Mouse (Mus musculus) adrenal gland, adult (tissue): ENCODE results near the gene Mrpl52.

ENCODE experiments used
- DNase-seq, 2 experiments: peaks; one replicate each; pipeline ENCODE4 v3.0.0; 2022 to 2023; ENCODE audit warnings: low spot score in 1 of 2; ENCODE audit not compliant: inconsistent age in 2 of 2

Gene Mrpl52

DNA sequence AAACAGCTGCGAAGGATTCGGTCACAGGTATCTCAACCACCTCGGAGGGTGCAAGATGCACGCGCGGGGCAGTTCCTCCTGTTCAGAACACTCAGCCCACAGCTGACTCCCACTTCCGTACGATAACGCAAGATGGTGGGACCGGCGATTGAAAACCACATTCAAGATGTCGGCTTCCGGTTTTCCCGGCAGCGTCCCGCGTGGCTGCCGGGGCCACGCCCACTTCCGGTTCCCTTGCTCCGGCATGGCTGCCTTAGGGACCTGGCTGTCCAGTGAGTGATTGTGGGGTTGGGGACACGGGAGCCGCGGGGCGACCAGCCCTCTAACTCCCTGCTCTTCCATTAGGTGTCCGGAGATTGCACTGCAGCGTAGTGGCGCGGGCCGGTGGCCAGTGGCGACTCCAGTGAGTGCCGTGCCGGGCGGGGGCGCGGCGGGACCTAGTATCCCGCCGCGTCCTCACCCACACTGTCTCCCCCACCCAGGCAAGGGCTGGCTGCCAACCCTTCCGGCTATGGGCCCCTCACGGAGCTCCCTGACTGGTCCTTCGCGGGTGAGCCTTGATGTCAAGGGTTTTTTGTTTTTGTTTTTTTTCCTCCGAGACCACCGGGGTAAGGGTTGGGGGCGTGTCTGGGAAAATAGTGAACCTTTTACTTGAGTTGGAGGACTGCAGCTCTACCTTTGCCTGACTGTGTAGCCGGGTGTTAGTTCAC, at the start of gene Mrpl52:
Gene Mrpl52, plus strand, starts transcription at position 221 of the 710 bp plus-strand sequence.
- peak; percentile 95 to 98 for DNase-seq

DNA sequence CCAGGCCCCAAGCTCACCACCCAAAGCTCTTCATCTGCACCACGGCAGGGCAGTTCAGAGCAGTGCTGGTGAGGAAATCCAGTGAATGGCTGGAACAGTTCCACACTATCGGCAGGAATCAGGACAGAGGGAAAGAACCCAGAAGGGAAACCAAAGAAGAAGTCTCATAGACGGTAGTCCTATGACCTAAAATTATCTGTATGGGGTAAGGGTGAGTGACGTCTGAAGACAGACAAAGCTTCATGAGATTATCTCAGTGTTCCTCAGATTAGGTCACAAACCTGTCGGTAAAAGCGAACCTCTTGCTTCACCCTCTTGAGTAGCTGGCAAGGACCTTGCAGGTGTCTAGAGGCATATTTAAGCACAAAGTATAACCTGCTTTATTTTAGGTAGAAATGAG, 49.5 kb upstream of the Mrpl52 start:
- no peak for DNase-seq

DNA sequence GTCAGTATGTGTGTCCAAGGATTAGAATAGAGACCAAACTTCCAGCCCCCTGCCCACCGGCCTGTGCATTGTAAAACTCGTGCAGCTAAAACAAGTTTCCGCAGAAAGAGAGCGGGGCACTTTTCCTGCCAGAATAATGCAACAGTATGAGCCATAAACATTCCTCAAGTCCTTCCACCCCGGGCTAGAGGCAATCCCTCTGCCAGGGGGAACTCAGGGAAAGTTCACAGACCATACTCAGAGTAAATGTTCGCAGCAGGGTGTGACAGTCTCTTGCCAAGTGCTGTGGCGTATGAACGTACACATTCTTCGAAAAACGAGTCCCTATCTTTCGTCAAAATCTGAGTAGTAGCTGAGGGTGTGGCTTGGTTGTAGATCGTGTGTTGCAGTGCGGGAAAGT, 47.1 kb upstream of the Mrpl52 start:
- no peak for DNase-seq

- no peak for DNase-seq
Observed at GRCm38 (mm10) chr14:54380616-54381015, 46.1 kb upstream of the Mrpl52 start.

DNA sequence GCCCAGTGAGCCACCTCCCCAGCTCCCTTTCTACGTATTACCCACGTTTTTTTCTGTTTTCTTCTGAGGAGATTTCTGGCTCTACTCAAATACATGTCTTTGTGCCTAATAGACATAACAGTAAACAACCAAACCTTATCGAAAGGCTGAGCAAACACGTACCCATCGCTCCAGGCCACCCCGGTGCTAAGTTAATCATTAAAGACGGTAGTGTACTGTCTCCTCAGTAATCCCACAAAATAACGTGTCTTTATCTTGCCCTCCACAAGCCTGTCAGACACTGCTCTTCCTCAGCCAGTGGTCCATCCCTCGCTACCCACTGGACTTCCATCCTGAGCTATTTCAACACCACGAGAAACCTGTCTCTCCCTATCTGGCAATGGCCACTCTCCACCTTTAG, 44.9 kb upstream of the Mrpl52 start:
- DNase-seq = no peak

GRCm38 (mm10) chr14:54382641-54383040, 44.1 kb upstream of the Mrpl52 start:
- no peak for DNase-seq

GRCm38 (mm10) chr14:54383355-54383771, 43.3 kb upstream of the Mrpl52 start:
- peak in 1 of 2 experiments; percentile 35 for DNase-seq

DNA sequence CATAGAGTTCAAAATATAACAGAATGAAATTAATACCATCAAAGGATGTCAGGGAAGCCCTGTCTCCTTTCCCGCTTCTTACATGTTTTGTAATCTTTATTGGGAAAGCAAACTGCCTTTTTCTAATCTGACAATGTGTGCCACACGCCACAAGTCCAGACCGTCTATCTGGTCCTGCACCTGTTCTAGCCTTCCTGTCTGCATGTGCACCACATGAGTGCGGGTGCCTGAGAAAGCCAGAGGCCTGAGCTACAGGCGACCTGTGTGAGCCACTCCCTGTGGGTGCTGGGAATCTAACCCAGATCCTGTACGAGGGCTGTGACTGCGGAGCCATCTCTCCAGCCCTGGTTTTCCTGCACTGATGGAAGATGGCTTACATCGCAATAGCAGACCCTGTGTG, 42.3 kb upstream of the Mrpl52 start:
- no peak for DNase-seq

- no peak for DNase-seq
Observed at GRCm38 (mm10) chr14:54385968-54386618, 40.6 kb upstream of the Mrpl52 start.

GRCm38 (mm10) chr14:54387546-54387945, 39.2 kb upstream of the Mrpl52 start:
- no peak for DNase-seq

DNA sequence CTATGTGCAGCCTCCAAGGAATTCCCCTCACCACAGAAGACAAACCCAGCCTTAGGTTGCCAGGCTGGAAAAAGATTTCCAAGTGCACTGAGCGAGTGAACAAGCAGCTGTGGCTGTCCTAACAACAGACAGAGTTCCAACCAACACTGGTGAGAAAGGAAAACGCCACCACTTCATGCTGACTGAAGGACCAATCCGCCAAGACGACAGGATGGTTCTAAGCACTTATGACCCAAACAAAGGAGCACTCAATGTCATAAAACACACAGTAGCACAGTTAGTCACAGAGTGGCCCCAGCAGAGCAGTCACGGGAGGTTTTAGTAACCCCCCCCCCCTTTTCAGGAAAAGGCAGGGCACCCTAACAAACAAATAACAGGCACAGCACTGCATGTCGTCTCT, 35.9 kb upstream of the Mrpl52 start:
- DNase-seq = no peak

DNA sequence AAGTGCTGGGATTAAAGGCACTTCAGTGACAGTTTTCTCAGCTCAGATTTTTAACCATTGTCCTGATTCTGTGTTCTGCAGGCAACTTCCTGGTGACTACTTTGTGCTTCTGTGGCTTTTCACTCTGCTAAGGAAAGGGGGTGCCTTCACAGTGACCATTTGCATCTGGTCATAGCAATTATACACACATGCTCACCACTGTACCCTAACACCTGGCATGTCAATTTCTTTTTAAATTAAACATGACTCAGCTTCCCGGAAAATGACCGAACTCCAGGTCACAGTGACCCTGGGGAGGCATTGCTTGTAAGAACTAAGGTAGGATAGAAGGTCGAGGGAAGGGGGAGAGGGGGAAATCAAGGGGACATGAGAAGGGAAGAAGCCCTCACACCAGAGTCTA, 32.9 kb upstream of the Mrpl52 start:
- no peak for DNase-seq

GRCm38 (mm10) chr14:54394309-54394708, 32.4 kb upstream of the Mrpl52 start:
- DNase-seq = no peak

DNA sequence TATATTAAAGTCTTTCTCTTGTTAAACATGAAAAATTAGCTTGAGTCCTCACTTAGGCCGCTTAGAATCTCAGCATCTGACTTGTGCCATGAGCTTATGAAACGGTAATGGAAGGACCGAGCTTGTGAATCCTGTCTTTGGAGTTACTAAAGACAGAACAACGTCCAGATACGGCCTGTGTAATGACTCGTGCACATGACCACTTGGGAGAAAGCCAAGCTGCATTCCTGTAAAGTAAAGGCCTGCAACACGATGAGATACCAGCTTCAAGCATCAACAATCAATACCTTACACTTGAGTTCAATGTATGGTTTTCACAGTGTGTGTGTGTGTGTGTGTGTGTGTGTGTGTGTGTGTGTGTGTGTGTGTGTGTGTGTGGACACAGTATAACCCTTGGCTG, 30.0 kb upstream of the Mrpl52 start:
- DNase-seq = no peak

DNA sequence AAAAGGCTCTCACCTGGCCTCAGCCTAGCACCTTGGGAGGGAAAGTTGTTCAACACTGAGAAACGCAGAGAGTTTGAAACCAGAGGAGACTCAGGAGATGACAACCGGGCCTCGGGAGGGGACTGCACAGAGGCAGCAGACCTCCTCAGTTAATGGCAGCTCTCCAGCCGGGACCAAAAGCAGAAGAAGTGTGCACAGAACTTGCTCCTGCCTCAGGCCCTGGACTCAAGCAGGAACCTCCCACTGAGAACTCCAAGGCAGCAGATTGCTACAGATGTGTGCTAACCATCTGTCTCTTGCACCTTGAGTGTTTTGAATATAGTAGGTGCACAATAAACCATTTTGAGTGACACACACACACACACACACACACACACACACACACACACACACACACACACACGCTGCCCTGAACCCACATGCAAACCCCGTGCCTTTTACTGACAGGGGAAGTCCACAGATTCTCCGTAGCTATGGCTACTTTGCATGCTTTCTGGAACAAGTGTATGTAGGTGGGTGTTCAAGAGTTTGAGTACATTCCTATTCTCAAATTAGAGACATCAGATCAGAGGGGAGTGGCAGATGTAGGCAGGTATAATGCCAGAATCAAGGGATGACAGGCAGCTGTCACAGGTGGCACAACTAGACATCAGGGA, 28.7 kb upstream of the Mrpl52 start:
- peak in 1 of 2 experiments; percentile 34 for DNase-seq

DNA sequence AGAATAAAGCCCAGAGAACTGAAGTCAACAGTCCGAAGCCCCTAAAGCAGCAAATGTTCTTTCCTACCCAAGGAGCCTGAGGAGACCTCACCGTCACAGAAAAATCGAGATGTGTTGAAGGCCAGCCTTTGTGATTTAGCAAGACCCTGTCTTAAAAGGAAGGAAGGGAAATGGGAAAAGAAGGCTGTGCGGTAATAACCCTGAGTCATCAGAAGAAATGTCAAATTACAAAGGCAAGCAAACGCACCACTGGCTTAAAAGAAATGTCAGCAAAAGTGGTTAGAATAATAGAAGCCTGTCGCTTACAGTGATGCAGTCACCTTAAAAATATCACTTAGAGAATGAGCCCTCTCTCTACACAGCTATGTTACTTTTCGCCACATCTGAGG, 28.2 kb upstream of the Mrpl52 start:
- peak; percentile 17 to 62 for DNase-seq

GRCm38 (mm10) chr14:54398921-54399382, 27.8 kb upstream of the Mrpl52 start:
- DNase-seq = peak; percentile 26 to 65

- no peak for DNase-seq
Observed at GRCm38 (mm10) chr14:54401723-54402122, 25.0 kb upstream of the Mrpl52 start.

- DNase-seq = no peak
Observed at GRCm38 (mm10) chr14:54408336-54409056, 18.2 kb upstream of the Mrpl52 start.

GRCm38 (mm10) chr14:54409057-54409645, 17.6 kb upstream of the Mrpl52 start:
- no peak for DNase-seq
